Mouse (Mus musculus): ENCODE results near the gene Lcp2.

The Lcp2 gene

DNA sequence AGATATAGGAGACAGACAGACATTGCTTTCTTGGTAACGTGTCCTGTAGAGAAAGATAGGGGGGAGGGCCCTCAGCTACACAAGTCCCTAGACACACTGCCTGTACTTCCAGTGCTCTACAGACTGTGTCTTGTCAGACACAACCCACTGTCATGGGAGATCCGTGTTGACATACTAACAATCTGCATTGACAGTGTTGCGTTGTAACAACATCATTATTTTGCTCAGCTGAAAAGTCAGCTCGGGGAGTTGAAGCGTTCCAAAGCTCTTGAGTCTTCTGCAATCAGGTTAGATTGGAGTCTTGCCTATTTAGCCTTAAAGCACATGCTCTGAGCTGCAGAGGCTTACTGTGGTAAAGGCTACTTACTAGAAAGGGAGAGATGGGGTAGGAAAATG, 820 bp downstream of the Lcp2 start:
- no peak for DNase-seq (ENCODE audit: low read depth, low spot score)

- no peak for DNase-seq (ENCODE audit: low read depth, low spot score)
Measured at GRCm38 (mm10) chr11:34048375-34049124, 1.8 kb downstream of the Lcp2 start.

- no peak for DNase-seq (ENCODE audit: low read depth, low spot score)
Measured at GRCm38 (mm10) chr11:34049125-34049379, 2.3 kb downstream of the Lcp2 start.

- DNase-seq (ENCODE audit: low read depth, low spot score), result no peak
Measured at GRCm38 (mm10) chr11:34050063-34050462, 3.3 kb downstream of the Lcp2 start.

DNA sequence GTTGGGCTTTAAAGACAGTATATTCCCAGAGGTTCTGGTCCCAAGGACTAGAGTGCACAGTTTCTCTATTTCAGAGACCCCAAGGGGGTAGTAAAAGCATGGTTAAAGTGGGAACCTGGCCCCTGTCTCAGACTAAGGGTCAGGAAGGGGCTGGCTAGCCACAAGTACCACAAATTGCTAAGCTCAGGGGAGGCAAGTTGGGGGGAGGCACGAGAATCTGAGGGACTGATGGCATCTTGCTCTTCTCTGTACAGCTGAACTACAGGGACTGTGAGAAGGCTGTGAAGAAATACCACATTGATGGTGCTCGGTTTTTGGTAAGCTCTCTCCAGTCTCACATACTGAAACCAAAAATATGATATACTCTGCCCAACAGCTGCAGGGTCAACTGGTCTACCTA, 3.9 kb downstream of the Lcp2 start:
- DNase-seq (ENCODE audit: low read depth, low spot score), result no peak

GRCm38 (mm10) chr11:34053031-34053818, 6.5 kb downstream of the Lcp2 start:
- no peak for DNase-seq (ENCODE audit: low read depth, low spot score)

DNA sequence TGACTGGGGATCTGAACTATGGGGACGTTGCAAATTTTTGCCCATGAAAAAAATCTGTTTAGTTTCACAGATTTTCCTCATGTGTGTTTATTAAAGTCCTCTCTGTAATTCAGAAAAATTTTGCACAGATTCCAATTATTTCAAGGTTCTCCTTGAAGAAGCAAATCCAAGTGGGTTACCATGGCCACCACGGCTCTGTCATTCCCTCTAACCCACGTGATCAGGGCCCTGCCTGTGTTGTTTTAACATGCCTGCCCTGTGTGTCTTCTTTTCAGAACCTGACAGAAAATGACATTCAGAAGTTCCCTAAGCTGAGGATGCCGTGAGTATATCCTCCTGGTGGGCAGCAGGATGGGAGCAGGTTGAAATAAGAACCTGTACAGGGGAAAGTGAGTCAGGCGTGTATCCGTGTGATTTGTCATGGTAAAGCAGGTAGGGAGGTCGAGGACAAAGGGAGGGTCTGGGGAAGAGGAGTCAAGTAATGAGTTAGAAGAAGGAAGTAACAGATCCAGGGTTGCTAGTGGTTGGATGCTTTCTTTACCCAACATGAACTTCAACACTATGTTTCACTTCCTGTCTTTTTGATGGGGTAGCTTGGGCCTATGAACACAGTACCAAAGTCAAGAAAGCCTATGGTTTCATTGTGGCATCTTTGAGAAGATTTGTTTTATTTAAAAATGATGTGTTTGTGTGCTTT, 7.5 kb downstream of the Lcp2 start:
- DNase-seq (ENCODE audit: low read depth, low spot score), result no peak

DNA sequence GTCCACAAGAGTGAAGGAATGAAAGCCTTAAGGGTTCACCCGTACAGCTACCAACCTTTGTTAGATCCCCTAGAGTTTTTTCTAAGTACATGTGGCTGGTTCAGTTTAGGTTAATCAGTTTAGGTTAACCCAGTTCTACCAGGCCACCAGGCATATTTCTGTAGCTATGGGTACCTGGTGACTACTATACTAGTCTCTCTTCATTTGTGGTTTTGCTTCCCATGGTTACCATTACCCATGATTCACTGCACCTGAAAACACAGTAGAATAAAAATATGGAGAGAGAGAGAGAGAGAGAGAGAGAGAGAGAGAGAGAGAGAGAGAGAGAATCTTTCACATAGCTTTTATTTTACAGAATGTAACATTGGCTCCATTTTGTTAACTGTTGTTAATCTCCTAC, 10.0 kb downstream of the Lcp2 start:
- DNase-seq (ENCODE audit: low read depth, low spot score), result no peak

DNA sequence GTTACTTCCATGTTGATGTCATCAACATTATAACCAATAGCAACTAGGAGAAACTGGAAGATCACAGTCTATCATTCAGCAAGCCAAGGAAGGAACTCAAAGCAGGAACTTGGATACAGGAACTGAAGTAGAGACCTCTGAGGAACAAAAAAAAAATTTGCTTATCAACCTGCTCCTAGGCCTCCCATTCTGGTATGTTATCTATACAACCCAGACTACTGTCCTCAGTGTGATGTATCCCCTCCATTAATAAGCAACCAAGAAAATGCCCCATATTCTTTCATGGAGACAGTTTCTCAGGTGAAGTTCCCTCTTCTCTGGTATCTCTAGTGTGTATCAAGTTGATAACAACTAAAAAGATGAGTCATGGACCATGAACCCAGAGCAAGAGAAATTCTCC, 11.6 kb downstream of the Lcp2 start:
- no peak for DNase-seq (ENCODE audit: low read depth, low spot score)

GRCm38 (mm10) chr11:34058960-34059359, 12.2 kb downstream of the Lcp2 start:
- DNase-seq (ENCODE audit: low read depth, low spot score), result no peak

DNA sequence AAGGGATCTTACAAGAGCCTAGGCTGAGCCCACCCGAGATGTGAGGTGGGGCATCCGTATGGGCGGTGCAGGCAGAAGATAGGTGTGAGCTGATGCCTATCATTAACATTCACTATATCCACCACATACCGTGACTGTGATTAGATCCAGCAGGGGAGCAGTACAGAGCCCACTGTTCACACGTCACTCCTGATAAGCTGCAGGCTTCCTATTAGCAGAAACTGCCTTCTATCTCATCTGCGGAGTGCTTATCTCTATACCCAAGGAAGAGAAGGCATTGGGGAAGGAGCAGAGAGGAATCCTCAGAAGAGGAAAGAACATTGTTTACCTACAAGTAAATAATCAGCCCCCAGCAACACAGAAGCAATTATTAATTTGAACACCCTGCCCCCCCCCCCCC, 15.0 kb downstream of the Lcp2 start:
- no peak for DNase-seq (ENCODE audit: low read depth, low spot score)

DNA sequence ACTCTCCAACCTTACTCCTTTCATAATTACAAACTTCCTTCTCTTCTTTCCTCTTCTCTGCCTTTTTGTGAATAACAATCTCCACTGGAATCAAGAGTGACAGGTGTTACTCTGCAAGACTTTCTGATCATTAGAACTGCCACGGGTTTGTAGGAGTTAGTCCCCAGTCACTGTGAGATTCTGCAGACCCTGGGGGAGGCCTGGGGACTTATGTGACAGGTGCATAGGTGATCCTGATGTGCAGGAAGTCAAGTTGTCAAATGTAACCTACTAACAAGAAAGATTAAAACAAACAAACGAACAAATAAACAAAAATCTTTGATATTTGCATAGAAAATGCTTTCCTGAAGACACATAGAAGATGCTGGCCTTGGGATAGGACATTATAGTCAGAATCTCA, 16.5 kb downstream of the Lcp2 start:
- DNase-seq (ENCODE audit: low read depth, low spot score), result no peak

GRCm38 (mm10) chr11:34063702-34064485, 17.2 kb downstream of the Lcp2 start:
- no peak for DNase-seq (ENCODE audit: low read depth, low spot score)

- no peak for DNase-seq (ENCODE audit: low read depth, low spot score)
Measured at GRCm38 (mm10) chr11:34070596-34070995, 23.9 kb downstream of the Lcp2 start.

GRCm38 (mm10) chr11:34072309-34072708, 25.6 kb downstream of the Lcp2 start:
- DNase-seq (ENCODE audit: low read depth, low spot score), result peak; percentile 29

DNA sequence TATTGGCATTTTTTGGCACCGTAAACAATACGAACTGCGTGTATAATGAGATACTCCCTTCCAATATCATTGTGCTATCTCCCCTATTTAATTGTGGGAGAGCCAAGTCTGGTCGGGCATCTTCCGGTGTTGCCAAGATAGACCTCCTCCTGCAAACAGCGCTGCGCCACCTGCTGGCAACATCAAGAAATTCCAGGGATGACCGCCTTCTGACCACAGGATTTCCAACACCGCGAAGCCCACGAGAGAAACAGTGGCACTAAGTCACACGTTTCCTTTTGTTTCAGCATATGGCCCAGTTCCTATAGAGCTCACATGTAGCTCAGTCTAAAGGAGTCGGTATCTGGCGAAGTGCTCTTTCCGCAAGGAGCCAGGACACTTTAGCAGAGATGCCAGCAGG, 27.1 kb downstream of the Lcp2 start:
- no peak for DNase-seq (ENCODE audit: low read depth, low spot score)

DNA sequence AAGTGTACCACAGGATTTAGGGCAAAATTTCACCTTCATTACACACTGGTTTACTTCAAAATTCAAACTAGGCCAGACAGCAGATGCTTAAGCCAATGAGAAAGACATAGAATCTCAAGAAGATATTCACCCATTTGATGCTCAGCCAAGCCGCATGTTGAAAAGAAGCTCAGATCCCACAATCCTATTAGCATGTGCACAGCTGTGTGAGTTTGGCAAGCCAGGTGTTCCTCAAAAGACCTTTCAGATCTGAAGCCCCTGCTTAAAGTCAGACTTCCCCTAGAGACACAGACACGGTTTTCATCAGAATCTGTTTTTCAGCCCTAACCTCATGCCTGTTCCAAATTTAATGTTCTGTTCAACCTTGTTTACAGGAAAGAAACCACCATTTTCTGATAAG, 31.1 kb downstream of the Lcp2 start:
- DNase-seq (ENCODE audit: low read depth, low spot score), result no peak

DNA sequence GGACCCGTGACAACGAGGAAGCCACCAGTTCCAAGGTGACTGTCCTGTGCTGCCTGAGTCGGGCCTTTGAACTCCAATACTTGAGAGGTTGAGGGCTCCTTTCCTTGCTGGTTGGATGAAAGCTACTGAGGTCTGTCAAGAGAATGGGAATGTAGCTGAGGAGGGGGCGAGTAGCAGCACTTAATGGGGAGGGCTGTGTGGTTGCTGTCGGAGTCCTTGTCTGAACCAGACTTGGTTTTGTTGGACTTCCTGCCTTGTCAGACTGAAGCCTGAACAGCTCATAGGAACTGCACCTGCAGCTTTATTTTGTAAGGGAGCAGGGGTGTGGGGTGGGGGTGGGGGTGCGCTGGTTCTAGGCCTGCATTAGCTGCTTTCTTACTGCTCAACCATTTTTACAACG, 31.9 kb downstream of the Lcp2 start:
- DNase-seq (ENCODE audit: low read depth, low spot score), result no peak

DNA sequence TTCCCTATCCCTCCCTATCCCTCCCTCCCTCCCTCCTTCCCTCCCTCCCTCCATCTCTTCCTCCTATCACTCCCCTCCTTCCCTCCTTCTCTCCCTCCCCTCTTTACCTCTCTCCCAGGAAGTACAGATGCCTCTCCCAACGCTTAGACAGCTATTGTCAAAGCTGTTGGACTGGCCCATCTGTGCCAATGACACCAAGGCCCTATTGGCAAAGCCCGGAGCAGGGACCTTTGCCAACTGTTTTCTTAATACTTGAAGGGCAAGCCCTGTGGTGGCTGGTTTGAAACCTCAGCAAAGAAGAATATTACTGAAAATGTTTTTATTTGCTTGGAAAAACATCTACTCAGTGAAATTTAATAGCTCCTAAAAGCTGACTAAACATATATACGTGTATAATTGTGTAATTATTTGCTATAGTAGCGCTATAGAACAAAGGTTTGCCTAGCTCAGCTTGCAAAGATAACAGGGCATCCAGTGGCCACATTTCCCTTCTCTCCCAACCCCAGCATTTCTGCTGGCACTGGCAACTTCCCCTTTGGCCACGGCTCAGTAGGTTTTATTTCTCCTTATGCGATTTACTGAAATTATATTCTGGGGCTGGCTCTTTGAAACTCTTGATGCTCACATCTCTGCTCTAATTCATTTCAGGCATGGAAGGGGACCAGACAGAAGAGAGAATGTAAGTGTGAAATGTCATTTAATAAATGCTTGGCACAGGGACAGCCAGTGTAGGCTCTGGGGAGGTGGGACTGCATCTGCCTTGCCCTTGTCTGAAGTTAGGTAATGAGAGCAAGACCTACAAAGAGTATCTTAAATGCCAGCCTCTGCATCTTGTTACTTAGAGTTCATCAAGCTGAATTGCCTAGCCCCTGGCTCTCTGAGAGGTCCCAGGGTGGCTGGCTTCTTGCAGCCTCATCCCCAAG, 33.1 kb downstream of the Lcp2 start:
- DNase-seq (ENCODE audit: low read depth, low spot score), result no peak

DNA sequence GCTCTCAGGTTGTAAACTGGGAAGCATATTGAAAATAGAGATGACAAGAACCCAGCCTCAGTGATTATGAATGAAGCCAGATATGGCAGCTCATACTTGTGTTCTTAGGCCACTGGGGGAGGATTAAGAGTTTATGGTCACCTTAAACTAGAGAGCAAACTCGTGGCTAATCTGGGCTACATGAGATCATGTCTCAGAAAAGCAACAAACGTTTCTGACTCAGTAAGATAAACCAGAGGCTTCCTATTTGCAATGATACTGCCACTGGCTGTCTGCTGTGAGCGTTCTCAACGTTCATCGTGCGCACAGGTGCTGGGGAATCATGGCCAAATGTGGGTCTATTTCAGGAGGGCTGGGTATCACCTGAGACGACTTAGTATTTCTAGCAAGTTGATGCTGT, 37.1 kb downstream of the Lcp2 start:
- DNase-seq (ENCODE audit: low read depth, low spot score), result peak; percentile 45

DNA sequence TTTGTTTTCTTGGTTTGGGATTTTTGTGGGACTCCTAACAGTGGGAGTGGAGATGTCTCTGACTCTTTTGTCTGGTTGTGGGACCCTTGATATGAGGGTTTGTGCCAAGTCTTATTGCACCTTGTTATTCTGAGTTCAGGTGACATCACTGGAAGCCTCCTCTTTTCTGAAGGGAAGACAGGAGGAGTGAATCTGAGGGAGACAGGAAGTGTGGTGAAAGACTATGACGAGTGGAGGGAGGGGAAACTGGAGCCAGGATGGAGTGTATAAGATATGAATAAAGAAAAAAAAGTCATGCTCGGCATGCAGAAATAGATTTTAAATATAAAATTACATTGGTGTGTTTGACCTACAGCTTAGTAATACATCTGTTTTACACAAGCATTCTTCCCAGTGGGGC, 37.9 kb downstream of the Lcp2 start:
- DNase-seq (ENCODE audit: low read depth, low spot score), result no peak
